Mouse (Mus musculus): ENCODE measurements around the gene Olfml2a. TPM values are rescaled to one million over a fixed set of nuclear protein-coding genes. Genes with fewer than 3 reads are reported as not detected.
A peak's percentile ranks its signal among the peaks of the same experiment; 100 is the strongest.

The Olfml2a gene
- total and polyA plus RNA-seq, 3 experiments = 0.12 to 0.33 TPM; not detected in 1

DNA sequence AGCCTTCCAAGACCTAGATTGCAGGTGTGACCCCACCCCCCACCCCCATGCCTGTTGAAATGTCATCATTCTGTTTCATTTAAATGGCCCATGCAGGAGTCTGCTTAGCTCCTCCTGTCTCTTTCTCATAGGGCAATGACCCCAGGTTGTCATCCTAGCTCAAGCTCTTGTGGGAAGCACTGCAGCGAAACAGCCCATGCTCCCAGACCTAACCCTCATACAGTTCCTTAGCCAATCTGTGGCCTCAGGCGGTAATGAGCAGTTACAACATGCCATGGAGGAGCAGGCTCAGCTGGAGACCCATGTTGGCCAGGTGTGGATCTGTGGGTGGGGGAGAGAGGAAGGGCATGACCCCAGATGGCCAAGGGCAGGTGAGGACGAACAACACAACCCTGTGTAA lies 43.4 kb downstream of the Olfml2a start:
- peaks cover 4 to 33% of the 10 kb centered on the region in 2 experiments for H3K4me1 ChIP-seq (ENCODE audit: control insufficient read depth in 1 of 2, insufficient read depth in 2 of 2, low read length in 2 of 2)
- DNase-seq (ENCODE audit: low read depth, low spot score) = no peak
- no peak overlapping the region for H3K9ac ChIP-seq (ENCODE audit: control insufficient read depth, low read depth, low read length, poor library complexity, severe bottlenecking)
- H3K27ac ChIP-seq (ENCODE audit: control insufficient read depth, low read depth, low read length) = no peak overlapping the region
- no peak overlapping the region for H3K4me3 ChIP-seq (ENCODE audit: control insufficient read depth in 1 of 2, insufficient read depth in 1 of 2, low read depth in 2 of 2, low read length in 2 of 2)
- peaks cover 0 to 12% of the 10 kb centered on the region in 2 experiments; a peak in 2 of 4 replicates for H3K36me3 ChIP-seq (ENCODE audit: control insufficient read depth in 1 of 2, insufficient read depth in 2 of 2, low read length in 2 of 2)
- TF ChIP-seq EP300 (IDR thresholded peaks at IDR 0.05; ENCODE audit: low read depth in 1 of 2, low read length in 2 of 2) (no peak), TAL1 (IDR thresholded peaks at IDR 0.05; ENCODE audit: low read length) (no peak), ZNF384 (IDR thresholded peaks at IDR 0.05; ENCODE audit: low read depth, low read length) (no peak), UBTF (IDR thresholded peaks at IDR 0.05; ENCODE audit: borderline replicate concordance, insufficient read depth, low read depth, low read length) (no peak), USF1 (IDR thresholded peaks at IDR 0.05; ENCODE audit: low read depth, low read length) (no peak)
- H3K9me3 ChIP-seq (replicated peaks; ENCODE audit: insufficient read depth, low read length) = no peaks in the 10 kb centered on the region
- H3K27me3 ChIP-seq (ENCODE audit: control insufficient read depth in 1 of 2, insufficient read depth in 2 of 2, low read length in 2 of 2) = no peaks in the 10 kb centered on the region; a peak in 2 of 4 replicates
- no peaks in the 10 kb centered on the region for H3K79me2 ChIP-seq (ENCODE audit: control insufficient read depth, insufficient read depth, low read length, poor library complexity)

- Histone ChIP-seq H3K9ac (ENCODE audit: control insufficient read depth, low read depth, low read length, poor library complexity, severe bottlenecking) (no peak overlapping the region), H3K4me3 (ENCODE audit: control insufficient read depth in 1 of 2, insufficient read depth in 1 of 2, low read depth in 2 of 2, low read length in 2 of 2) (peak overlapping the region in 1 of 2 experiments; percentile 15; a peak in 1 of 4 replicates), H3K79me2 (ENCODE audit: control insufficient read depth, insufficient read depth, low read length, poor library complexity) (no peaks in the 10 kb centered on the region), H3K27me3 (ENCODE audit: control insufficient read depth in 1 of 2, insufficient read depth in 2 of 2, low read length in 2 of 2) (no peaks in the 10 kb centered on the region; a peak in 2 of 4 replicates), H3K36me3 (ENCODE audit: control insufficient read depth in 1 of 2, insufficient read depth in 2 of 2, low read length in 2 of 2) (peaks cover 0 to 9% of the 10 kb centered on the region in 2 experiments; a peak in 2 of 4 replicates), H3K4me1 (ENCODE audit: control insufficient read depth in 1 of 2, insufficient read depth in 2 of 2, low read length in 2 of 2) (peaks cover 4 to 29% of the 10 kb centered on the region in 2 experiments), H3K9me3 (replicated peaks; ENCODE audit: insufficient read depth, low read length) (no peaks in the 10 kb centered on the region), H3K27ac (ENCODE audit: control insufficient read depth, low read depth, low read length) (no peak overlapping the region)
- DNase-seq (ENCODE audit: low read depth, low spot score) = peak; percentile 70
- TF ChIP-seq TBP (IDR thresholded peaks at IDR 0.05; ENCODE audit: low read depth, low read length) (no peak), GATA1 (IDR thresholded peaks at IDR 0.05; ENCODE audit: low read depth, low read length) (peak; percentile 55; the same call in 1 of the 2 replicates), ZNF384 (IDR thresholded peaks at IDR 0.05; ENCODE audit: low read depth, low read length) (0 out of 2 replicates have a peak, but pooled peaks have one; percentile 32)
These were observed 44.4 kb downstream of the Olfml2a start for GRCm38 (mm10) chr2:38975941-38976805.

GRCm38 (mm10) chr2:38977837-38978236 lies 46.1 kb downstream of the Olfml2a start:
- Histone ChIP-seq H3K9ac (ENCODE audit: control insufficient read depth, low read depth, low read length, poor library complexity, severe bottlenecking) (no peak overlapping the region), H3K4me1 (ENCODE audit: control insufficient read depth in 1 of 2, insufficient read depth in 2 of 2, low read length in 2 of 2) (peaks cover 4 to 29% of the 10 kb centered on the region in 2 experiments)

More at GRCm38 (mm10) chr2:38977837-38978236, 46.1 kb downstream of the Olfml2a start:
- TF ChIP-seq NELFE (IDR thresholded peaks at IDR 0.05; ENCODE audit: low read depth, low read length) = no peak
- TF ChIP-seq ZMIZ1 (IDR thresholded peaks at IDR 0.05; ENCODE audit: low read depth, low read length) = no peak
- TF ChIP-seq MAFK (IDR thresholded peaks at IDR 0.05; ENCODE audit: borderline replicate concordance, low read depth, low read length) = no peak
- TF ChIP-seq CHD1 (IDR thresholded peaks at IDR 0.05; ENCODE audit: low read depth, low read length) = no peak
- no peak for TF ChIP-seq BHLHE40 (IDR thresholded peaks at IDR 0.05; ENCODE audit: borderline replicate concordance, low read depth, low read length)
- no peak for TF ChIP-seq RCOR1 (IDR thresholded peaks at IDR 0.05; ENCODE audit: low read depth, low read length)
- TF ChIP-seq MEF2A (IDR thresholded peaks at IDR 0.05; ENCODE audit: extremely low read depth, insufficient replicate concordance, low read depth, low read length, poor library complexity, severe bottlenecking) = no peak
- TF ChIP-seq POLR2AphosphoS2 (IDR thresholded peaks at IDR 0.05; ENCODE audit: low read length) = no peak
- no peak for TF ChIP-seq MYB (IDR thresholded peaks at IDR 0.05; ENCODE audit: low read depth, low read length)
- no peak for TF ChIP-seq USF2 (IDR thresholded peaks at IDR 0.05; ENCODE audit: borderline replicate concordance in 1 of 2, insufficient read depth in 1 of 2, low read depth in 1 of 2, low read length in 2 of 2)
- no peak for TF ChIP-seq HCFC1 (IDR thresholded peaks at IDR 0.05; ENCODE audit: low read depth, low read length)
- no peak for TF ChIP-seq MXI1 (IDR thresholded peaks at IDR 0.05; ENCODE audit: low read depth, low read length)
- no peak for TF ChIP-seq CHD2 (IDR thresholded peaks at IDR 0.05; ENCODE audit: low read length)
- no peak for DNase-seq (ENCODE audit: low read depth, low spot score)
- Histone ChIP-seq H3K36me3 (ENCODE audit: control insufficient read depth in 1 of 2, insufficient read depth in 2 of 2, low read length in 2 of 2) (peaks cover 0 to 9% of the 10 kb centered on the region in 2 experiments; a peak in 2 of 4 replicates), H3K27me3 (ENCODE audit: control insufficient read depth in 1 of 2, insufficient read depth in 2 of 2, low read length in 2 of 2) (no peaks in the 10 kb centered on the region; a peak in 3 of 4 replicates), H3K79me2 (ENCODE audit: control insufficient read depth, insufficient read depth, low read length, poor library complexity) (no peaks in the 10 kb centered on the region), H3K27ac (ENCODE audit: control insufficient read depth, low read depth, low read length) (no peak overlapping the region), H3K9me3 (replicated peaks; ENCODE audit: insufficient read depth, low read length) (no peaks in the 10 kb centered on the region), H3K4me3 (ENCODE audit: control insufficient read depth in 1 of 2, insufficient read depth in 1 of 2, low read depth in 2 of 2, low read length in 2 of 2) (no peak overlapping the region)

All from MEL (cell line).